Mouse (Mus musculus) adrenal gland, postnatal 14 days (tissue): ENCODE data around the gene Nudt5. TPM values are rescaled to one million over a fixed set of nuclear protein-coding genes. Genes with fewer than 3 reads are reported as not detected.

Experiments used
- DNase-seq: peaks from one replicate; pipeline ENCODE4 v3.0.0; 2021; ENCODE audit warnings: mixed read lengths
- total RNA-seq: library from RNA; stranded (reverse); gene quantifications from 2 replicates; pipeline ENCODE4 v1.2.3, GENCODE M21; 2021

The Nudt5 gene
- total RNA-seq, 1 experiment from 2014 or later, result 42.9 TPM

DNA sequence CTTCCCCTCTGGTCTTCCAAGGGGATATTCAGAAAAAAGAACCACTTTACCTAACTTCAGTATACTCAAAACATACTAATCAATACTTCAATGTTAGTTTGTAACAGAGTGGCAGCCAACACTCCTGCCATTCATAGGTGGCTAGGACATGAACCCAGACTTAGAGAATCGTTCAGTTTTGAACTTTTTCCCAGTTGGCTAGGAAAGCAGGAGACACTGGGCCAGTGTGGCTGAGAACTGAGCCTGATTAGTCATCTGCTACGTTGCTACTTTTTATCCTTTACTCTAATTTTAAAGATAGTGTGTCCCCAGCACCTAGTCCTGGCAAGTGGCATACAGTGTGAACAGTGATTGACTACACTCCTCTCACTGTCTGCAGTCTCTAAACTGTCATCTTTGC is 22.9 kb downstream of the Nudt5 start:
- DNase-seq, result no peak

DNA sequence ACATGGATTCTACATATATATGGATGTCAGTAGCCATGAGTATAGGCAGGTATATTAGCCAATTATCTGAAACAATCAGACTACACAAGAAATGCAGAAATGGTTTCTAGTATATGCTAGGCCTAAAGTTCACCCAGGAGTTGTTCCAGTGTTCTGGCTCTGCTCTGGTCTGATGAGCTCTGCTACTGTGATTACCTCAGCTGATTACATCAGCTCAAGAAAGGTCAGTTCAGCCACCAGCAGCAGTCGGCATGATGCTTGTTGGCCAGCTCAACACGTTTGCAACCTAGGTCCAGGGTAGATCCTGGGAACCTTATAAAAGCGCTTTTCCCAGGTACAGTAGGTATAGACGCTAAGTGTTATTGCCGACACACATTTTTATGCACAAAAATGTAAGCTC is 24.9 kb downstream of the Nudt5 start:
- DNase-seq, result no peak

DNA sequence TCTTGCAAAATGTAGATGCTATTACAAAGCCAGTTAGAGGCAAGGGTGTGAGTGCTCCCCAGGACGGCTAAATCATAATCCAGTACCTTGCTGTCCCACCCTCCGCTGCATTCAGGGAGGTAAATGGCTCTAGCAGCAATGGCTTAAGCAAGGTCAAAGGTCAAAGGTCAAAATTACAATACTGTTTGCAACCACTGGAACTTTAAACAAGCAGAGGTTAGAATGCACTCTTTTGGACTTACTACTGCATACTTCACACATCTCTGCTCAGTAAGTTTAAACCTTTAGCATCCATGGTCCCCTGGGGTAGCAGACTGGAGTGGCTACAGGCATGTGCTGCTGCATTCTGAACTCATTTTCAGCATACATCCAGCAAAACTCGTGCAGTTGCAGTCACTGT is 32.6 kb downstream of the Nudt5 start:
- no peak for DNase-seq

DNA sequence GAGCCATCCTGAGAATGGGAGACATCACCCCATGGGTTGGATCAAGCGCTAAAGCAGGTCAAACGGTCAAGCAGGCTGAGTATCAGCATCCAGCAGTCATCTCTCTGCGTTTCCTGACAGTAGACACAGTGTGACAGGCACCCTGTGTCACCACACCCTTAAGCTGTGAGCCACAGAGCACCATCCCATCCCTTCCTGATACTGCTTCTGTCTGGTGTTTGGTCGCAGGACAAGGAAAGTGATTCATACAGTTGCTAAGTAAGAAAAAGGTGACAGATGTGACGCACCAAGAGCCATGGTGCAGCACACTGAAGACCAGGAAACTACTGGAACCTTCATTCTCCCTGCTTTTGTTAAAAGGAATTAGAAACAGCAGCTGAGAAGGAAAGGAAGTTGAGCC is 44.0 kb downstream of the Nudt5 start:
- DNase-seq, result no peak

DNA sequence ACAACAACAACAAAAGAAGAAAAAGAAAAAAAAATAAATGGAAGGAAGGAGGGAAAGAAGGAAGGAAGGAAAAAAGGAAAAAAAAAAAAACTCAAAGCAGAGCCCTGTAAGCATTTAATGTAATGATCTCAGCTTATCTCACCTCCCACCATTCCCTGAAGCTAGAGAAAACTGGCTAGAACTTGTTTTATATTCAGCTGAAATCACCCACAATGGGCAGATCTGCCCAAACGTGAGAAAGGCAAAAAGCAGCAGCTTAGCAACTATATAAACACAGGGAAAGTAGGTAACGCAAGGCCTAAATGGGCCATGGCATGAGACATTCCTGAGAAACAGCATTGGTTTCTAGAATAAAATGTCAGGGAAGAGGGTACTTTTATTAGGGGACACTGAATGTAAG is 44.6 kb downstream of the Nudt5 start:
- no peak for DNase-seq

DNA sequence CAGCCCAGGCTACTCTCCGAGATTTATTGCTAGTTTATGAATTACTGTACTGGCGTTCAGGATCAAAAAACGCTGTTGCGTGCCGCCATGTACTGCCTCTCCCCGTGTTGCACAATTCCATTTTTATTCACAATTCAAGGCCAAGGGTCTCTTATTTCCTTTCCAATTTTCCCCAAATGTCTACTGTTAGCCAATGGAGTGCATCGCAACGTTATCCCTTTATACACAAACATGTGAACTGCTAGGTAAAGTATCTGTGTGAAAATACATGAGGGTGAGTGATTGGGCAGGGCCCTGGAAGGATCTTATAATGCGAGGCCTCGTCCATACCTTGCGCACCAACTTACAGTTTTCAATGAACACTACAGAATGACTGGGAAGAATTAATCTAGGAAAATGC is 49.5 kb downstream of the Nudt5 start:
- peak; percentile 33 for DNase-seq

DNA sequence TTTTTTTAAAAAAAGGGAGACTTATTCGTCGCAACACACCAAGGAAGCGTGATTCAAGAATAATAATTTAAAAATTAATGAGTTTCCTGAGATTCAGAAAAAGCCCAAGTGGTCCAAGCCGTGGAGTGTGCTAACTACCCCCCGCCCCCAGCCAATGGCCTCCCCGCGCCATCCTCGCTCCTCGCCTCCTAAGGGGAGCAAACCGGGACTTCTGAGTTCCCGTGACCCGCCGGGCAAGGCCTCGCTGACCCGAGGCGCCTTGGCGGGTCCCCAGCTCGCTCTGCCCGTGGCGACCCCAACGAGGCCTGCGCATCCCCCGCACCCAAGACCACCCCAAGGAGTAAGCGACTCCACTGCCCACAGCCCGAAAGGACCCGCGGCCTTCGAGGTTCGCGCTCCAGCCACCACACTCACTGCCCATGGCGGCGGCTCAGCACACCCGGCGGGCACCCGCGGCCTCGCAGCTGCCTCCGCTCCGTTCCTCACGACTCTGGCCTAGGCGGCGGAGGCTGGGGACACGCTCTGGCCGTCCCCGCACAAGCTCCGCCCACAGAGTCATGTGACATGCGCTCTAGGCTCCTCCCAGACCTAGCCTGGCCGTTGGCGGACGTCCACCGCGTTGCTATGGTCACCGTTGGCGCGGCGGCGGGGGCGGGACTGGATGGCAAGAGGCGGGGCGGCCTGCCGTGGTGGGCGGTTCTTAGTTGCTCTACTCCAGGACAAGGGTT is 50.2 kb downstream of the Nudt5 start, which contains the start of gene Sec61a2:
TSS of gene Sec61a2 (minus strand) at position 590 of the 728 bp plus-strand sequence.
- DNase-seq, result peak; percentile 100

DNA sequence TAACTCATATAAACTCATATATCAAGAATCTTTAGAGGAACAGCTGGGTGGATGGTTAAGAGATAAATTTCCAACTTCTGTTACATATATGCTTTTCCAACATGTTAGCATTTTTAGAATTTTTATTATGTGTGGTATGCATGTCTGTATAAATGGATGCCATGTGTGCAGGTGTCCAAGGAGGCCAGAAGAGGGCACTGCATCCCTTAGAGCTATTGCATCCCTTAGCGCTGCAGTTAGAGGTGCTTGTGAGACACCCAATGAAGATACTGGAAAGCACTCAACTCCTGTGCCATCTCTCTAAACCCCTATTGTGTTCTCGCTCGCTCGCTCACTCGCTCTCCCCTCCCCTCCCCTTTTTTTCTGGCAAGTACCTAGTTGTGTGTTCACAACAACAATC is 55.3 kb downstream of the Nudt5 start:
- DNase-seq, result peak; percentile 66

DNA sequence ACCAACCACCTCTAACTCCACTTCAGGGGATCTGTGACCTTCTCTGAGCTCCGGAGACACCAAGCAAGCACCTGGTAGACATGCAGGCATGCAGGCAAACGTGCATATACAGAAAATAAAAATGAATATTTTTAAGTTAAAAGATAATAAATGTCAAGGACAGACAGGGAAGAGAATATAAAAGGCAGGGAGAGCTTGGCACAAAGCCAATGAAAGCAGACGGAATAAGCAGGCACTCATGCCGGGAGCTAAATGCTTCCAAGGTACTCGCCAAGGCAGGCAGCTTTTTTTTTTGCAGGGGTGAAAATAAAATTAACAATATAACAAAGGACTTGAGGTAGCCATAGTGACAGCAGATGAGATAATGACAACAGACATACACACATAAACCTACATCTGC is 61.3 kb downstream of the Nudt5 start:
- DNase-seq, result peak; percentile 76

DNA sequence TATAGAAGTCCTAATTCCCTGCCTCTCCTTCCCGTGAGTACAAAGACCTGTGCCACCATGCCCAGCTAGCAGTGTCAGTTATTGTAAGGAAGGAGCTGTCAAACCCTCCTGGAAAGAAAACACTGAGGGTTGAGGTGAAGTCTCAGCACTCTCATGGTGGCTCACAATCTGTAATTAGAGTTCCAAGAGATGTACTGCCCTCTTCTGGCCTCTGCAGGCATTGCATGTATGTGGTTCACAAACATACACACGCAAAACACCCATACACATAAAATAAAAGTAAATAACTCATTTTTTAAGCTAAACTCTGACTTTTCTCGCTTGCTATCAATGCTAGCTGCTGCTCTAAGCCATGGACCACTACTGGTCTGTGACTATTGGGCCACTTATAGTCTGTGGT is 61.8 kb downstream of the Nudt5 start:
- DNase-seq, result peak; percentile 70

DNA sequence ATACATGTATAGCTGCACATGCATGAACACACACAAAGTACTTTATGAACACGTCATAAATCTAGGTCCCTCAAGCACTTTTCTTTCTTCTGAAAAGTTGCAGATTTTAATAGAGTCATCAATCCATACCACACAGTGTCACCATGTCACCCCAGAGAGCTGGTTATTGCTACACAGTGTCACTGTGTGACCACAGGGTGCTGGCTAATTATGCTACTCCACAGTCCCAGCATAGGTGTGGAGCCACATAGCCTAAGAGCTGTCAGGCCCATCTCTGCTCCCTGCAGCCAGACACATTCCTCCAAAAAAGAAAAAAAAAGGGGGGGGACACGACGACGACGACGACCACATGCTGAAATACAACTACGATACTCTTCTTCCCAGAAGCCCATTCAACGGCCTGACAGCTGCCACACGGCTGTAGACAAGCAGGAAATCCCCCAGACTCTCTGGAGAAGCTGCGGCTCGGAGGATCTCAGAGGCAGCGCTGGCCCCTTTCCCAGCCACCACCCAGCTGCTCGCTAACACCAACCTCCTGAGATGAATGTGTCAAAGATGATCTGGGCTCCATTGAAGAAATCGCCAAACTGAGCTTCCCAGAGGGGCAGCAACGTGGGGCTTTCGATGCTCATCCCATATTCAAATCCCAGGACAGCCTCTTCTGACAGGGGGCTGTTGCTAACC is 66.6 kb downstream of the Nudt5 start:
- no peak for DNase-seq

Other genes with a start within 250 kb of the Nudt5 start
- gene Camk1d, start 130.5 kb upstream of the Nudt5 start, total RNA-seq, result 7.4 and 8.7 TPM in 2 replicates
- 119 and 124 TPM in 2 replicates for gene Cdc123, start 145 bp downstream of the Nudt5 start, total RNA-seq
- 0.86 and 1.4 TPM in 2 replicates for gene Gm13199, start 17.9 kb downstream of the Nudt5 start, total RNA-seq
- gene Sec61a2, start 50.4 kb downstream of the Nudt5 start, total RNA-seq, result 40.2 and 42.2 TPM in 2 replicates
- 11.6 and 18.6 TPM in 2 replicates for gene Dhtkd1, start 97.8 kb downstream of the Nudt5 start, total RNA-seq
- gene Upf2, start 106.5 kb downstream of the Nudt5 start, total RNA-seq, result 24.4 and 25.5 TPM in 2 replicates